Comparison of ENCODE assay signal across 8 mouse cellular contexts in the genomic region with DNA sequence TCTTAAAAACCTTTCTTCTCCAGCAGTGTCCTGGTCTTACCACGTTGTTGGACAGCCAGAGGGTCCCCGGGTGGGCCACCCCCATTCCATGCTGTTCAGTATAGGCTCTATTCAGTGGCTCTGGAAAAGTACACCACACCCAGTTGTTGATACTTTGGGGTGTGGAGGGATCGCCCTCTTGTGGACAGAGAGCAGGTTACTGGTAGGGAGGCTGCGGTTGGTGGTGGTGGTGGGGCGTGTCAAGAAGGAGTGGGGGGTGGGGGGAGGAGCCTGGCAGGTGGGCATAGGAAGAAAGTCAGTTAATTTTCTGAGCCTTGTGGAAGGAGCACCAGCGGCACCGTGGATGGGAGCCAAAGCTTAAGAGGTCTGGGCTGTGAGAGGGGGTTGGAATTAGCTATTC. TPM values are rescaled to one million over a fixed set of nuclear protein-coding genes. Genes with fewer than 3 reads are reported as not detected.
DNase-seq lines count a peak whose midpoint lies in the region; ATAC-seq lines count a peak whose summit lies in the region.

No protein-coding gene starts in this region.

- no peaks in the 10 kb centered on the region for H3K9me3 ChIP-seq in hindbrain, embryonic 14.5 days (ENCODE audit: control insufficient read depth, low read length)

- peak; percentile 64; the same call in 1 of the 2 replicates for ATAC-seq in hindbrain, embryonic 14.5 days (ENCODE audit: low FRiP score)

- WGBS in hindbrain, embryonic 14.5 days = 15% methylated on average over 7 of the region's 7 CpGs

- no peak overlapping the region for H3K4me2 ChIP-seq in hindbrain, embryonic 14.5 days (replicated peaks)

- H3K36me3 ChIP-seq in hindbrain, embryonic 14.5 days (replicated peaks; ENCODE audit: control insufficient read depth, insufficient read depth) = no peaks in the 10 kb centered on the region

- no peak overlapping the region for H3K9ac ChIP-seq in hindbrain, embryonic 14.5 days

- peak; percentile 90 for DNase-seq in R1 (ENCODE audit: low read depth, low spot score)
- peak; percentile 68 to 72 for DNase-seq in cerebellum, postnatal 10 days
- DNase-seq in frontal cortex, postnatal 36 days (ENCODE audit: low spot score in 2 of 2) = peak; percentile 66 to 79
- DNase-seq in hindbrain, embryonic 14.5 days (ENCODE audit: low spot score) = peak; percentile 57
- peak; percentile 81 for DNase-seq in left cerebral cortex, adult 11 months (ENCODE audit: low spot score)
- peak; percentile 86 to 87 for DNase-seq in lung, postnatal 4 days
- DNase-seq in right cerebral cortex, postnatal 10 days (ENCODE audit: low spot score in 2 of 2) = peak; percentile 75 to 76
- DNase-seq in yolk sac, embryonic 10.5 days (ENCODE audit: low spot score) = peak; percentile 56

- H3K4me1 ChIP-seq in hindbrain, embryonic 14.5 days (replicated peaks; ENCODE audit: control insufficient read depth, insufficient read depth, low read length) = no peaks in the 10 kb centered on the region

- H3K27ac ChIP-seq in hindbrain, embryonic 14.5 days = no peak overlapping the region

- H3K4me3 ChIP-seq in hindbrain, embryonic 14.5 days (replicated peaks; ENCODE audit: low read length) = no peak overlapping the region

- H3K27me3 ChIP-seq in hindbrain, embryonic 14.5 days (ENCODE audit: control insufficient read depth, insufficient read depth, low read length) = 0 out of 2 replicates have a peak, but pooled peaks cover 4% of the 10 kb centered on the region

RNA-seq across cellular contexts. Expression of a gene that starts 2.7 kb away (rescaled TPM):
- 35.0 and 46.9 TPM in 2 replicates for polyA plus RNA-seq in hindbrain, embryonic 14.5 days (2014; fragmentation: Nextera tagmentation; extraction: Ambion mirVana)

RNA-seq across cellular contexts. Expression of a gene that starts 7.1 kb away (rescaled TPM):
- polyA plus RNA-seq in hindbrain, embryonic 14.5 days (2014; fragmentation: Nextera tagmentation; extraction: Ambion mirVana) = not detected in 2 replicates

RNA-seq across cellular contexts. Expression of a gene that starts 11.8 kb away (rescaled TPM):
- 1.2 and 1.6 TPM in 2 replicates for polyA plus RNA-seq in hindbrain, embryonic 14.5 days (2014; fragmentation: Nextera tagmentation; extraction: Ambion mirVana)

RNA-seq across cellular contexts. Expression of a gene that starts 13.7 kb away (rescaled TPM):
- not detected in 2 replicates for polyA plus RNA-seq in hindbrain, embryonic 14.5 days (2014; fragmentation: Nextera tagmentation; extraction: Ambion mirVana)

RNA-seq across cellular contexts. Expression of a gene that starts 25.4 kb away (rescaled TPM):
- not detected in 2 replicates for polyA plus RNA-seq in hindbrain, embryonic 14.5 days (2014; fragmentation: Nextera tagmentation; extraction: Ambion mirVana)
